Mouse (Mus musculus) stomach, embryonic 15.5 days (tissue): ENCODE measurements around the gene Heatr1. TPM values are rescaled to one million over a fixed set of nuclear protein-coding genes. Genes with fewer than 3 reads are reported as not detected.
A peak's percentile ranks its signal among the peaks of the same experiment; 100 is the strongest.
"Not testable (repeated sequence)": the region's sequence is repeated elsewhere in the genome, so short reads cannot be mapped to it uniquely, and the experiment has no call there.

Experiments
- ATAC-seq: fragments of 200-750 bp; cut with Nextera tagmentation; 2 replicates; pipeline ENCODE4 v1.8.0; 2017; ENCODE audit warnings: low read depth, moderate number of reproducible peaks, moderate TSS enrichment; ENCODE audit not compliant: insufficient read depth, low FRiP score
- H3K27ac ChIP-seq: fragments of 300-500 bp; sonication (generic); 2 replicates; pipeline ENCODE4 v1.5.1; 2015; ENCODE audit warnings: mild to moderate bottlenecking, inconsistent platforms
- H3K27me3 ChIP-seq: fragments of 300-500 bp; sonication (generic); replicated peaks from 2 replicates; pipeline ENCODE4 v1.6.1; 2015; ENCODE audit warnings: inconsistent platforms
- H3K36me3 ChIP-seq: fragments of 300-500 bp; sonication (generic); 2 replicates; pipeline ENCODE4 v1.6.1; 2015; ENCODE audit warnings: inconsistent platforms
- H3K4me1 ChIP-seq: fragments of 300-500 bp; sonication (generic); 2 replicates; pipeline ENCODE4 v1.6.1; 2015; ENCODE audit warnings: inconsistent platforms
- H3K4me2 ChIP-seq: fragments of 300-500 bp; sonication (generic); 2 replicates; pipeline ENCODE4 v1.6.1; 2015; ENCODE audit warnings: mild to moderate bottlenecking, inconsistent platforms
- H3K4me3 ChIP-seq: fragments of 300-500 bp; sonication (generic); replicated peaks from 2 replicates; pipeline ENCODE4 v1.5.1; 2015; ENCODE audit warnings: inconsistent platforms
- H3K9ac ChIP-seq: fragments of 300-500 bp; sonication (generic); 2 replicates; pipeline ENCODE4 v1.6.1; 2015; ENCODE audit warnings: inconsistent platforms
- H3K9me3 ChIP-seq: fragments of 300-500 bp; sonication (generic); 2 replicates; pipeline ENCODE4 v1.6.1; 2016; ENCODE audit warnings: inconsistent platforms
- WGBS: fragments of 180-500 bp; shearing (Covaris S2); methylation state at CpG from one replicate; pipeline ENCODE4 v1.1.7; 2015; 5-methylcytosine and 5-hydroxymethylcytosine counted together
- polyA plus RNA-seq: library from polyadenylated mRNA; unstranded; fragments of >200 nt; fragmentation: Nextera tagmentation; extraction: Ambion mirVana; gene quantifications from 2 replicates; pipeline ENCODE4 v1.2.1, GENCODE M21; 2015

The Heatr1 gene
- polyA plus RNA-seq, 1 experiment from 2014 or later, result 14.9 TPM

DNA sequence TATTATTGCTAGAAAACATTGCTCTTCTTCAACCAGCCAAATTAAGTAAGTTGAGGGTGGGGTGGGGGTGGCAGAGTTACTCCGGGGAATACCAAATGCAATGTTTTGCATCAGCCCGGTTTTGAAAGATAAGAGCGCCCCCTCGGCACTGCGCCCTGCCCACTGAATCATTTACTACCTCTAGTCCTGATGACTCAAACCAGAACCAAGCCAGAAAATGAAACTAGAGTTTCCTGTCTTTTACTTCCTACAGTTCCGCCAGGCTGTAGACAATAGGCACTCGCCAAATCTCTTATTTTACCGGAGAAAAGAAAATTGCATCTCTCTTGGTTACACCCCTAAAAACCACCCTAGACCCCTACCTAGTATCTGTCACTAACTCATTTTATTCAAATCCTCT lies 65.6 kb downstream of the Heatr1 start:
- WGBS, result 3% methylated on average over 8 of the region's 8 CpGs
- H3K36me3 ChIP-seq, result no peaks in the 10 kb centered on the region
- 0 out of 2 replicates have a peak, but pooled peaks have one; percentile 21 for ATAC-seq
- no peaks in the 10 kb centered on the region for H3K4me1 ChIP-seq
- H3K9ac ChIP-seq, result peak overlapping the region; percentile 58; the same call in 1 of the 2 replicates
- H3K27me3 ChIP-seq, result no peaks in the 10 kb centered on the region
- H3K4me3 ChIP-seq, result peak overlapping the region; percentile 73
- H3K9me3 ChIP-seq, result no peaks in the 10 kb centered on the region
- H3K4me2 ChIP-seq, result peak overlapping the region; percentile 61
- peak overlapping the region; percentile 77 for H3K27ac ChIP-seq

- no peaks in the 10 kb centered on the region for H3K36me3 ChIP-seq
- H3K27ac ChIP-seq, result peak overlapping the region; percentile 77
- H3K4me1 ChIP-seq, result no peaks in the 10 kb centered on the region
- under 1% methylated on average over 59 of the region's 59 CpGs for WGBS
- peak; percentile 96 for ATAC-seq
- peak overlapping the region; percentile 58 for H3K9ac ChIP-seq
- H3K9me3 ChIP-seq, result no peaks in the 10 kb centered on the region
- peak overlapping the region; percentile 61 for H3K4me2 ChIP-seq
- peak overlapping the region; percentile 73 for H3K4me3 ChIP-seq
- H3K27me3 ChIP-seq, result no peaks in the 10 kb centered on the region
Observed at GRCm38 (mm10) chr13:12460881-12461729, 66.3 kb downstream of the Heatr1 start.

DNA sequence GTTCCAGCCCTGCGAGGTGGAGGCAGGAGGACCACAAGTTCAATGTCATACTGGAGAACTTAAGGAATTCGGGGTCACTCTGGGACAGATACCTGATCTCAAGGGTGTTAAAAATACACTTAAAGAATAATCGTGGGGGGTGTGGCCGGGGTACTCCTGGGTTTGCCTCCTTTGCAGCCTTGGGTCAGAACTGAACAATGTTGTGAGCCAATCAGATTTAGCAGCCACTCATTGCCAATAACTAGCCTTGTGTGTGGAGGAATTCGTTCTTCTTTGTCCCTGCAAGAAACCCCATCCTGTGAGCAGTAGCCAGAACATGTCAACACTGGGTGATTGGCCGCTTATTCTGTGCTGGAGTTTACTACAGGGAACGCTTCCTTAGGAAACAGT lies 66.9 kb downstream of the Heatr1 start:
- H3K27me3 ChIP-seq, result no peaks in the 10 kb centered on the region
- peak overlapping the region; percentile 73 for H3K4me3 ChIP-seq
- ATAC-seq, result peak; percentile 38; the same call in 1 of the 2 replicates
- 1% methylated on average over 7 of the region's 7 CpGs for WGBS
- H3K9ac ChIP-seq, result no peak overlapping the region; the same call in 1 of the 2 replicates
- H3K4me2 ChIP-seq, result peak overlapping the region; percentile 61
- no peaks in the 10 kb centered on the region for H3K4me1 ChIP-seq
- peak overlapping the region; percentile 33; the same call in 1 of the 2 replicates for H3K27ac ChIP-seq
- no peaks in the 10 kb centered on the region for H3K9me3 ChIP-seq
- H3K36me3 ChIP-seq, result no peaks in the 10 kb centered on the region

DNA sequence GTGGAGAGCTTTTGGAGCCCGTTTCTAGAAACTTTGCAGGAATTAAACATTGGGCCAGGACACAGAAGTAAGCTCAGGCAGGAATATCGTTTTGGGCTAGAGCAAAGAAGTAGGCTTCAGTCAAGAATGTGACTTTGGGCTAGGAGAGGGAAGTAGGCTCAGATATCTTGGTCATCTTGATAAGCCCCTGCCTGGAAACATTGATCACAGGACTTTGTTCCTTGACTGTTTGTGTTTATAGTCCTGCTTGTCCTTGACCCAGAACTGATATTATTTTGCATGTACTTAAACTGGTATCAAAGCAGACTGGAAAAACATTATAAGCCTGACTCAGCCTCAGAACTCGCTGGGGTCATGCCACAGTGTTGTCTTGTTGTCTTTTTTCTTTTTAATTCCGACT lies 67.8 kb downstream of the Heatr1 start:
- no peaks in the 10 kb centered on the region for H3K27me3 ChIP-seq
- no peak overlapping the region for H3K4me3 ChIP-seq
- no peak overlapping the region for H3K9ac ChIP-seq
- no peak overlapping the region for H3K4me2 ChIP-seq
- no peaks in the 10 kb centered on the region for H3K4me1 ChIP-seq
- no peaks in the 10 kb centered on the region for H3K36me3 ChIP-seq
- no peaks in the 10 kb centered on the region for H3K9me3 ChIP-seq
- WGBS, result 76% methylated on average over 4 of the region's 4 CpGs
- ATAC-seq, result no peak
- H3K27ac ChIP-seq, result no peak overlapping the region

GRCm38 (mm10) chr13:12464159-12464558 lies 69.3 kb downstream of the Heatr1 start:
- H3K9ac ChIP-seq, H3K36me3 ChIP-seq, H3K27ac ChIP-seq, H3K27me3 ChIP-seq, H3K4me3 ChIP-seq, H3K4me2 ChIP-seq, H3K4me1 ChIP-seq, ATAC-seq, H3K9me3 ChIP-seq: not testable (repeated sequence)
- WGBS, result 70% methylated on average over 6 of the region's 6 CpGs

- Histone ChIP-seq H3K27ac (no peak within 1 kb of the TSS), H3K4me2 (no peak within 1 kb of the TSS), H3K9me3 (no peaks in the 10 kb centered on the region), H3K4me1 (no peaks in the 10 kb centered on the region), H3K4me3 (no peak within 1 kb of the TSS), H3K9ac (no peak within 1 kb of the TSS), H3K36me3 (no peaks in the 10 kb centered on the region), H3K27me3 (no peaks in the 10 kb centered on the region)
- no peak for ATAC-seq
- WGBS, result 71% methylated on average over 1 of the region's 1 CpGs
Observed at GRCm38 (mm10) chr13:12464844-12465243, 70.0 kb downstream of the Heatr1 start, which contains the start of gene Lgals8. Gene Lgals8 (minus strand): TSS chr13:12464944.

DNA sequence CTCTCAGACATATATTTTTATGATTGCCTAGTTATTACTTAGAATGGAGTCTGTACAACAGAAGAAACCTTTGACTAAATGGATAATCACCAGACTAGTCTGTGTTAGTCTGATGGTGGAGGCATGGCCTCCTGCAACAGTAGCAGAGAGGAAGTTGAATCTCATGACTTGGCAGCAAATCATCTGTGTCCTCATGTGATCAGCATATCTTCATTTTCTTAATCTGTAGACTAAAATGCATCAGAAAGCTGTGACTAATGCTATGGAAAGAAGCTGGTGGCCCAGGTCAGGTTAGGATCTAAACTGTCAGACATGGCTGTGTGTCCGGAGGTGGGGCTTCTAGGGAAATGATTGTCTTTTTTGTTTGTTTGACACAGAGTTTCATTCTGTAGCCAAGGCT lies 73.7 kb downstream of the Heatr1 start:
- no peaks in the 10 kb centered on the region for H3K4me1 ChIP-seq
- H3K4me3 ChIP-seq, result no peak overlapping the region
- no peaks in the 10 kb centered on the region for H3K27me3 ChIP-seq
- WGBS, result 84% methylated on average over 1 of the region's 1 CpGs
- ATAC-seq, result no peak
- no peaks in the 10 kb centered on the region for H3K36me3 ChIP-seq
- no peak overlapping the region for H3K9ac ChIP-seq
- H3K27ac ChIP-seq, result no peak overlapping the region
- H3K4me2 ChIP-seq, result no peak overlapping the region
- H3K9me3 ChIP-seq, result no peaks in the 10 kb centered on the region

GRCm38 (mm10) chr13:12473724-12474378 lies 79.0 kb downstream of the Heatr1 start:
- Histone ChIP-seq H3K27me3 (no peaks in the 10 kb centered on the region), H3K4me1 (no peaks in the 10 kb centered on the region), H3K36me3 (no peaks in the 10 kb centered on the region), H3K4me3 (no peak overlapping the region), H3K27ac (no peak overlapping the region), H3K4me2 (no peak overlapping the region), H3K9ac (no peak overlapping the region), H3K9me3 (no peaks in the 10 kb centered on the region)
- ATAC-seq, result peak; percentile 47
- 33% methylated on average over 8 of the region's 8 CpGs for WGBS

- Histone ChIP-seq H3K27me3 (no peaks in the 10 kb centered on the region), H3K4me1 (no peaks in the 10 kb centered on the region), H3K9me3 (no peaks in the 10 kb centered on the region), H3K4me2 (no peak overlapping the region), H3K4me3 (no peak overlapping the region), H3K27ac (no peak overlapping the region), H3K36me3 (no peaks in the 10 kb centered on the region), H3K9ac (no peak overlapping the region)
- ATAC-seq, result no peak
- WGBS, result 84% methylated on average over 6 of the region's 6 CpGs
Observed at GRCm38 (mm10) chr13:12475239-12475638, 80.4 kb downstream of the Heatr1 start.

DNA sequence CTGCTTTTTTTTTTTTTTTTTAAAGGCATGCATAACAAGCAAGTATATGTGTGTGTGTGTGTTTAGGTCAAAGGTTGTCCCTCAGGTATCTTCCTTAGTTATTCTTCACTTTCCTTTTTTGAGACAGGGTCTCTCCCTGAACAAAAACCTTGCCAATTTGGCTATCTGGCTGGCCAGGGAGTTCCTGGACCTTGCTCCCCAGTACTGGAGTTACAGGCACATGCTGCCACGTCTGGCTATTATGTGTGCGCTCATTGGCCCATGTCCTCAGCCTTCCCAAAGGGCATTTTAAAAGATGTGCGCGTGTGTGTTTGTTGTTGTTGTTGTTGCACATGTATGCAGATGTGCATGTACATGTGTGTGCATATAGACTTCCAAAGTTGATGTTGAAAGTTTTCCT lies 82.1 kb downstream of the Heatr1 start:
- WGBS, result 90% methylated on average over 4 of the region's 4 CpGs
- Histone ChIP-seq H3K27me3 (no peaks in the 10 kb centered on the region), H3K36me3 (no peaks in the 10 kb centered on the region), H3K4me2 (no peak overlapping the region), H3K4me1 (no peaks in the 10 kb centered on the region), H3K9ac (no peak overlapping the region), H3K27ac (no peak overlapping the region), H3K4me3 (no peak overlapping the region), H3K9me3 (no peaks in the 10 kb centered on the region)
- ATAC-seq, result no peak

DNA sequence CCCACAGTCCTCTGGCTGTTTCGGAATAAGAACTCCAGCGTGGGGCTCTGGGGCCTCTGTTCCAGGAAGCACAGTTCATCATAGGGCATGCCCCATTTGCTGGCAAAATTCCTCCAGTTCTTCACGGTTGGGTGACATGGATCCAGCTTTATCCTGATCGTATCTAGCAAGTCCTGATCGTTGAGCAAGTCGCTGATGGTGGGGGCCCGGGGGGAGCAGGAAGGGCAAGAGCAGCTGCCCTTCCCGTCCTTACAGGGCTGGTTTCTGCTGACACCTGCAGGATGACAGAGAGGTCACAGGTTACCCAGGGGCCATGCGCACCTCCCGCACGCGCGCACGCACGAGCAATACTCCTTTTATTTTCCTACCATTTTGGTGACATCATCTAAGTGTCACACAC lies 83.5 kb downstream of the Heatr1 start:
- Histone ChIP-seq H3K9ac (no peak overlapping the region), H3K4me2 (no peak overlapping the region), H3K4me1 (no peaks in the 10 kb centered on the region), H3K4me3 (no peak overlapping the region), H3K9me3 (no peaks in the 10 kb centered on the region), H3K27me3 (no peaks in the 10 kb centered on the region), H3K36me3 (no peaks in the 10 kb centered on the region), H3K27ac (no peak overlapping the region)
- no peak for ATAC-seq
- WGBS, result 84% methylated on average over 15 of the region's 15 CpGs

DNA sequence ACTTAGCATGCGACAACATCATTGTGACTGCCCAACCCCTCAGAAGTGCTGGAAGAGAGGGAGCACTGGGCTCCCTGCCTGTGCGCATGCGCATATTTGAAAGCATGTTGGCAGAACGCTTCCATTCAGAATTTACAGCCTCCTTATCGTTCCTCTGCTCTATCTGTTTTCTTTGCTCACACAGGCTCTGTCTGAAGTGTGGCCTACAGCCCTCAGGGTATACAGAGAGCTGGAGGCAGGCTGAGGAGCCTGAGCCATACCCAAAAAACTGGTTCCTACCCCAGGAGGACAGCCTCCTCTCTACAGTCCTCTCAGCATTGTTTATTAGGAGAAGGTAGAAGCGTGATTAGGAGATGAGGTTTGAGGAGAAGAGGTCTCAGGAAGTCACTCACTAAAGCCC lies 85.0 kb downstream of the Heatr1 start:
- Histone ChIP-seq H3K36me3 (no peaks in the 10 kb centered on the region), H3K4me1 (no peaks in the 10 kb centered on the region), H3K4me2 (no peak overlapping the region), H3K4me3 (no peak overlapping the region), H3K27me3 (no peaks in the 10 kb centered on the region), H3K9ac (no peak overlapping the region), H3K9me3 (no peaks in the 10 kb centered on the region), H3K27ac (no peak overlapping the region)
- ATAC-seq, result peak; percentile 57; the same call in 1 of the 2 replicates
- WGBS, result 75% methylated on average over 6 of the region's 6 CpGs
